Mouse (Mus musculus): ENCODE results near the gene Fam84b.

GRCm38 (mm10) chr15:60826226-60826625 is 27.4 kb downstream of the Fam84b start:
- TF ChIP-seq CTCF (IDR thresholded peaks at IDR 0.05; ENCODE audit: extremely low read depth, insufficient read length, insufficient replicate concordance, low read depth, low read length), result no peak
- no peak for TF ChIP-seq POLR2A (IDR thresholded peaks at IDR 0.05; ENCODE audit: low read depth, low read length)
